Mouse (Mus musculus): ENCODE measurements around the gene Defa22.
"Not testable (repeated sequence)": the region's sequence is repeated elsewhere in the genome, so short reads cannot be mapped to it uniquely, and the experiment has no call there.

GRCm38 (mm10) chr8:21161977-21162376 lies at the start of gene Defa22:
- TF ChIP-seq MAFK (IDR thresholded peaks at IDR 0.05; ENCODE audit: borderline replicate concordance, low read depth, low read length); KAT2A (conservative IDR thresholded peaks at IDR 0.05; ENCODE audit: low read depth, low read length); USF1 (IDR thresholded peaks at IDR 0.05; ENCODE audit: low read depth, low read length); BHLHE40 (IDR thresholded peaks at IDR 0.05; ENCODE audit: borderline replicate concordance, low read depth, low read length); CTCF (IDR thresholded peaks at IDR 0.05 in 2 of 3, conservative IDR thresholded peaks at IDR 0.05 in 1 of 3; ENCODE audit: control insufficient read depth in 1 of 3, insufficient read depth in 1 of 3, low read depth in 2 of 3, low read length in 3 of 3, poor library complexity in 1 of 3, severe bottlenecking in 1 of 3); MYC (IDR thresholded peaks at IDR 0.05; ENCODE audit: low read depth, low read length); POLR2A (IDR thresholded peaks at IDR 0.05; ENCODE audit: control insufficient read depth in 1 of 2, insufficient read depth in 1 of 2, low read depth in 1 of 2, low read length in 2 of 2, poor library complexity in 1 of 2); NELFE (IDR thresholded peaks at IDR 0.05; ENCODE audit: low read depth, low read length); POLR2AphosphoS5 (IDR thresholded peaks at IDR 0.05; ENCODE audit: borderline replicate concordance, low read depth, low read length); ZMIZ1 (IDR thresholded peaks at IDR 0.05; ENCODE audit: low read depth, low read length); CHD1 (IDR thresholded peaks at IDR 0.05; ENCODE audit: low read depth, low read length): not testable (repeated sequence)
